Mouse (Mus musculus): Measurements from ENCODE around the gene 9030612E09Rik. TPM values are rescaled to one million over a fixed set of nuclear protein-coding genes. Genes with fewer than 3 reads are reported as not detected.
A peak's percentile ranks its signal among the peaks of the same experiment; 100 is the strongest.

Gene 9030612E09Rik
- total and polyA plus RNA-seq, 2 experiments from 2014 or later = 0.73 to 1.7 TPM

DNA sequence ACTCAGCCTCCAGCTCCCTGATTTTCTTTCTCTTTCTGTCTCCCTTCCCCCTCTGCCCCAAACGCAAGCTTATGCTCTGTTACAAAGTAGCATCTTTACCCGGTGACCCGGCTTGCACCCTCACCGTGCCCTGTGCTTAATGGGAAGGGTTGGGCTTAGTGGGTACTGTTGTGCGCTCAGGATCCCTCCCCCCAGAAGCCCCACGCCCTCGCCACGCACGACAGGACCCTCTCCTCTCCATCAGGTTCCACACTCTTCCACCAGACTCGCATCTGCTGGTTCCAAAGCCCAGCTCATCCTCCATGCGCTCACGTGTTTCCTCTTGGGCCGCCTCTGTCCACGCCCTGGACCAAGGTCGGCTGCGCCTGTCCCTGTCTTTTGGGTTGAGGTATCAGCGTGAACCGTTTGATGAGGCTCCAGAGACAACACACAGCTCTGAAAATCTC, 675 bp downstream of the 9030612E09Rik start:
- DNase-seq (ENCODE audit: low spot score) (peak; percentile 49), ATAC-seq (peak; percentile 49)
- Histone ChIP-seq H3K36me3 (ENCODE audit: insufficient read depth, low read length) (no peaks in the 10 kb centered on the region), H3K27ac (peak overlapping the region; percentile 92), H3K4me3 (ENCODE audit: low read length) (peak overlapping the region; percentile 74), H3K9me3 (ENCODE audit: low read length) (no peaks in the 10 kb centered on the region), H3K4me2 (ENCODE audit: low read depth, low read length) (peak overlapping the region; percentile 83), H3K4me1 (ENCODE audit: insufficient read depth, low read length) (peaks cover 6% of the 10 kb centered on the region; the same call in 1 of the 2 replicates), H3K9ac (replicated peaks; ENCODE audit: low read length) (peak overlapping the region; percentile 86), H3K27me3 (ENCODE audit: insufficient read depth, low read length) (no peaks in the 10 kb centered on the region)
- 1% methylated on average over 18 of the region's 18 CpGs for WGBS
- no peak for TF ChIP-seq CTCF (IDR thresholded peaks at IDR 0.05; ENCODE audit: low read depth)

DNA sequence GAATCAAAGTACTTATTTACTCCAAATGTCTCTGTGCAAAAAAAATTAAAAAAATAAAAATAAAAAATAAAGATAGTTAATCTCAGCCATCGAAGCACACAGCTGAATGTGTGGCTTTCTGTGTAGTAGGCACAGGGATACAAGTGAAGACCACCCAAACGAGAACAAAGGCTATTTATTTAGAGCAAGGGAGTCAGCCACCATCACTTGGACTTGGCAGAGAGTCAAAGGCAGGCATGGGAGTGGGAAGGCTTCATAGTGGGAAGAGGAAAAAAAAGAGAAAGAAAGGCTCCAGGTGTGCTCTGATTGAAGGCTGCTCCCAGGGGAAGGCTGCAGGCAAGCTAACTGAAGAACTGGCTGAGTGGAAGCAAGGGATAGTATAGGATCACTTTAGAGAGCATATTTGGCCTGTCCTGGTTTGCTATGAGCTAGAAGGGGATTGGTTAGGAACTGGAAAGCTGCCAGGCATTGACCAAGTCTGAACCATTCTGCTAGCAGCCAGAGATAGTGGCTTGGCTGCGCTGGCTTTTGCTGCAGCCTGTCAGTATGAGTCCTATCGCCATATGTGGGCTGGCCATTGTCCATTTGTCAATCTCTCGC, 5.9 kb downstream of the 9030612E09Rik start:
- Histone ChIP-seq H3K4me2 (ENCODE audit: low read depth, low read length) (0 out of 2 replicates have a peak overlapping the region, but pooled peaks have one; percentile 25), H3K9me3 (ENCODE audit: low read length) (no peaks in the 10 kb centered on the region), H3K9ac (replicated peaks; ENCODE audit: low read length) (no peak overlapping the region), H3K4me1 (ENCODE audit: insufficient read depth, low read length) (peaks cover 7% of the 10 kb centered on the region), H3K36me3 (ENCODE audit: insufficient read depth, low read length) (no peaks in the 10 kb centered on the region), H3K4me3 (ENCODE audit: low read length) (no peak overlapping the region), H3K27ac (peak overlapping the region; percentile 54; the same call in 1 of the 2 replicates), H3K27me3 (ENCODE audit: insufficient read depth, low read length) (no peaks in the 10 kb centered on the region)
- no peak for TF ChIP-seq CTCF (IDR thresholded peaks at IDR 0.05; ENCODE audit: low read depth)
- WGBS = 21% methylated on average over 5 of the region's 5 CpGs
- ATAC-seq (peak; percentile 55; the same call in 1 of the 2 replicates), DNase-seq (ENCODE audit: low spot score) (peak; percentile 77)

DNA sequence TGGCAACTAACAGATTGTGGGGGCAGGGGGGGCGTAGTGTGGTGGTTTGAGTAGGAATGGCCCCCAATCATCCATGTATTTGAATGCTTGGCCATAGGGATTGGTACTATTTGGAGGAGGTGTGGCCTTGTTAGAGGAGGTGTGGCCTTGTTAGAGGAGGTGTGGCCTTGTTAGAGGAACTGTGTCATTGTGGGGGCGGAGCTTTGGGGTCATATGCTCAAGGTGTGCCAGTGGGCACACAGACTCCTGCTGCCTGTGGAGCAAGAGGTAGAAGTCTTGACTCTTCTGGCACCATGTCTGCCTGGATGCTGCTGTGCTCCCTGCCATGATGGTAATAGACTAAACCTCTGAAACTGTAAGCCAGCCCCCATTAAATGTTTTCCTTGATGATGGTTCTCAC, 25.7 kb downstream of the 9030612E09Rik start:
- no peaks in the 10 kb centered on the region for H3K36me3 ChIP-seq (ENCODE audit: insufficient read depth, low read length)
- WGBS = 88% methylated on average over 2 of the region's 2 CpGs
- H3K9me3 ChIP-seq (ENCODE audit: low read length) = no peaks in the 10 kb centered on the region
- H3K4me3 ChIP-seq (ENCODE audit: low read length) = no peak overlapping the region
- TF ChIP-seq CTCF (IDR thresholded peaks at IDR 0.05; ENCODE audit: low read depth) = no peak
- ATAC-seq = no peak
- H3K4me2 ChIP-seq (ENCODE audit: low read depth, low read length) = no peak overlapping the region
- H3K27ac ChIP-seq = no peak overlapping the region
- H3K4me1 ChIP-seq (ENCODE audit: insufficient read depth, low read length) = no peaks in the 10 kb centered on the region
- no peak overlapping the region for H3K9ac ChIP-seq (replicated peaks; ENCODE audit: low read length)
- H3K27me3 ChIP-seq (ENCODE audit: insufficient read depth, low read length) = no peaks in the 10 kb centered on the region
- no peak for DNase-seq (ENCODE audit: low spot score)

DNA sequence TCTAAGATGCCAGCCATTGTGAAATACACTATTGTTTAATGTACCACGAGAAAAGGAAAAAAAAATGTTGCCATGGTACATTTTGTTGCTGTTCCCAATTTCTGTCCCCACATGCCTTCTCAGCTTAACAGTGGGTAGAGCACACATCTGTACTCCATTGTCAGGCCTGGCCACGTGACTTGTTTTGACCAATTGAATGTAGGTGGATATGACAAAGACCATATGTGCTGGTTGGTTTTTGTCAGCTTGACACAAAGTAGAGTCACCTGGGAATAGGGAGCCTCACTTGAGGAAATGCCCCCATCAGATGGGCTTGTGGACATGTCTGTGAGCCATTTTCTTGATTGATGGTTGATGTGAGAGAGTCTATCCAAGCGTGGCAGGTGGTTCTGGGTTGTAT, 29.4 kb downstream of the 9030612E09Rik start:
- no peak for TF ChIP-seq CTCF (IDR thresholded peaks at IDR 0.05; ENCODE audit: low read depth)
- no peak overlapping the region for H3K27ac ChIP-seq
- H3K4me2 ChIP-seq (ENCODE audit: low read depth, low read length) = no peak overlapping the region
- 80% methylated on average over 3 of the region's 3 CpGs for WGBS
- 0 out of 2 replicates have a peak, but pooled peaks cover under 1% of the 10 kb centered on the region for H3K9me3 ChIP-seq (ENCODE audit: low read length)
- H3K27me3 ChIP-seq (ENCODE audit: insufficient read depth, low read length) = no peaks in the 10 kb centered on the region
- ATAC-seq = no peak
- DNase-seq (ENCODE audit: low spot score) = no peak
- H3K4me3 ChIP-seq (ENCODE audit: low read length) = no peak overlapping the region
- H3K36me3 ChIP-seq (ENCODE audit: insufficient read depth, low read length) = no peaks in the 10 kb centered on the region
- no peak overlapping the region for H3K9ac ChIP-seq (replicated peaks; ENCODE audit: low read length)
- H3K4me1 ChIP-seq (ENCODE audit: insufficient read depth, low read length) = no peaks in the 10 kb centered on the region

DNA sequence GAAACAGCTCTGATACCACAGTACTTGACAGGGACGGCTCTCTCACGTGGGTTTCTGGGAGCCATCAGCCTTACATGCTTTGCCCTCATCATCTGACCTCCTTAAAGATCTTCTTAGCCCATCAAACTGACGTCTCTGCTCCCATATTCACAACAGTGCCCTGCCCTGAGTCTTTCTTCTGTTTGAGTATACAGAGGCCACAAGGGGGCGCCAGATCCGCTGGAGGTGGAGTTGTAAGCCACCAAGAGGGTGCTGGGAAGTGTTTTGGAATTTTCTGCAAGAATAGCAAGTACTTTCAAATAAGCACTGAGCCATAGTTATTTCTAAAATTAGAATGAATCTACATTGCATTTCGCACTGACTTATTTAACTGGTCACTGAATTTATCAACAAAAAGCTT, 37.4 kb downstream of the 9030612E09Rik start:
- Histone ChIP-seq H3K4me2 (ENCODE audit: low read depth, low read length) (no peak overlapping the region), H3K4me1 (ENCODE audit: insufficient read depth, low read length) (no peaks in the 10 kb centered on the region), H3K9ac (replicated peaks; ENCODE audit: low read length) (no peak overlapping the region), H3K27me3 (ENCODE audit: insufficient read depth, low read length) (no peaks in the 10 kb centered on the region), H3K4me3 (ENCODE audit: low read length) (no peak overlapping the region), H3K9me3 (ENCODE audit: low read length) (0 out of 2 replicates have a peak, but pooled peaks cover 2% of the 10 kb centered on the region), H3K27ac (no peak overlapping the region), H3K36me3 (ENCODE audit: insufficient read depth, low read length) (no peaks in the 10 kb centered on the region)
- TF ChIP-seq CTCF (IDR thresholded peaks at IDR 0.05; ENCODE audit: low read depth) = peak; percentile 49
- ATAC-seq (no peak), DNase-seq (ENCODE audit: low spot score) (peak; percentile 28)
- WGBS = 25% methylated on average over 6 of the region's 6 CpGs

DNA sequence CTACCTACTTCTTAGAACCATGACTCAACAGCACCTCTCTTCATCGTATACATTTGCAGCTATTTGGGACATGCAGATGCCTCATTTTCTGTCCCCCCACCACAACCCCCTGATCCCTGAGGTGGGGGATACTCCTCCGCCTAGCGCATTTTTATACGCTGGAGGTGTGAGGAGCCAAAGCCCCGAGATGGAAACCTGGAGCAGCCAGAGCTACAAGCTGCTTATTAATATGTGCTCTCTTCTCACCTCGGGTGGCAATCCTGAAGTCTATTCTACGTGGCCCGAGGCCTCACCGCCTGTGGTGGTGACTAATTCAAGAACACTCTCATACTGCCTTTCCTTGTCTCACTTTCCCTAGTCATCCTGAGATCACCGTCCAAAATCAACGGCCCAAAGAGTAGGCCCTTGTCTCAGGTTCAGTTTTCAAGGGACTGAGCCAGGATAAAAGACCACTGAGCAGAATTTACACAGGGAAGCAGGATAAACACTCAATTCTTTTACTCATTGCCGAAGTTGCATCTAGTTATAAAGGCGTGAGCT, 42.9 kb downstream of the 9030612E09Rik start:
- no peak for TF ChIP-seq CTCF (IDR thresholded peaks at IDR 0.05; ENCODE audit: low read depth)
- no peak for ATAC-seq
- WGBS = 93% methylated on average over 13 of the region's 13 CpGs
- Histone ChIP-seq H3K27me3 (ENCODE audit: insufficient read depth, low read length) (no peaks in the 10 kb centered on the region), H3K4me2 (ENCODE audit: low read depth, low read length) (no peak overlapping the region), H3K36me3 (ENCODE audit: insufficient read depth, low read length) (no peaks in the 10 kb centered on the region), H3K27ac (no peak overlapping the region), H3K9me3 (ENCODE audit: low read length) (no peaks in the 10 kb centered on the region), H3K4me1 (ENCODE audit: insufficient read depth, low read length) (peaks cover 3% of the 10 kb centered on the region; the same call in 1 of the 2 replicates), H3K9ac (replicated peaks; ENCODE audit: low read length) (no peak overlapping the region), H3K4me3 (ENCODE audit: low read length) (no peak overlapping the region)
- DNase-seq (ENCODE audit: low spot score) = no peak

DNA sequence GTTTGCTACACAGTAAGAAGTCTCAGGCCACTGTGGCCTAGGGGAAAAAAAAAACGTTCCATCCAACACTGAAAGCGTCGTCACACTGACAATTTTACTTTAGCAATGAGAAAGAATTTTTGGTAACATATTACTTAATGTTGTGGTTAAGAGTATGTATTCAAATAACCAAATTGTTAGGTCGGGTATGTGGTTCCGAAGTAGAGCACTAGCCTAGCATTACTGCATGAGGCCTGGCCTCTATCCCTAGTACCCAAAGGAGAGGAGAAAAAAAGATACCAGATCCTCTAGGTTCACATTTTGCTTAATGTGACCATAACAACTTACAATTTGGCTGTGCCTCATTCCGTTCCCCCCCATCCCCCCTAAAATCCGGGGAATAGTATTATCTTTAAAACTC, 46.0 kb downstream of the 9030612E09Rik start:
- Histone ChIP-seq H3K9me3 (ENCODE audit: low read length) (no peaks in the 10 kb centered on the region), H3K27ac (peak overlapping the region; percentile 96), H3K36me3 (ENCODE audit: insufficient read depth, low read length) (no peaks in the 10 kb centered on the region), H3K27me3 (ENCODE audit: insufficient read depth, low read length) (no peaks in the 10 kb centered on the region), H3K9ac (replicated peaks; ENCODE audit: low read length) (peak overlapping the region; percentile 95), H3K4me3 (ENCODE audit: low read length) (peak overlapping the region; percentile 88), H3K4me1 (ENCODE audit: insufficient read depth, low read length) (peaks cover 3% of the 10 kb centered on the region; the same call in 1 of the 2 replicates), H3K4me2 (ENCODE audit: low read depth, low read length) (peak overlapping the region; percentile 95)
- no peak for ATAC-seq
- peak; percentile 18 for DNase-seq (ENCODE audit: low spot score)
- TF ChIP-seq CTCF (IDR thresholded peaks at IDR 0.05; ENCODE audit: low read depth) = no peak
- 18% methylated on average over 7 of the region's 7 CpGs for WGBS
